Mouse (Mus musculus): Measurements from ENCODE around the gene Dchs2. TPM values are rescaled to one million over a fixed set of nuclear protein-coding genes. Genes with fewer than 3 reads are reported as not detected.

Gene Dchs2
- total RNA-seq, 2 experiments from 2014 or later, result 0.67 to 1.8 TPM

Other genes starting within 250 kb of the Dchs2 start
- gene Lrat, start 224.0 kb upstream of the Dchs2 start, total RNA-seq (2021), result under 1 TPM; 0.05 to 0.08 TPM
- gene Fgg, start 120.2 kb upstream of the Dchs2 start, total RNA-seq (2021), result not detected
- not detected for gene Fga, start 101.9 kb upstream of the Dchs2 start, total RNA-seq (2021)
- not detected for gene Fgb, start 78.1 kb upstream of the Dchs2 start, total RNA-seq (2021)
- 10 to 100 TPM; 18.6 to 20.1 TPM for gene Plrg1, start 72.4 kb upstream of the Dchs2 start, total RNA-seq (2021)